Mouse (Mus musculus) heart, adult 2 months (tissue): ENCODE results near the gene Olfr430.

Experiments used
- CTCF ChIP-seq: fragments of 200-600 bp; IDR thresholded peaks from 2 replicates; pipeline ENCODE4 v1.8.1; 2022; ENCODE audit warnings: antibody characterized with exemption, mild to moderate bottlenecking, moderate library complexity
- POLR2A ChIP-seq: fragments of 200-500 bp; IDR thresholded peaks from 2 replicates; pipeline ENCODE4 v1.6.1; 2011; ENCODE audit warnings: mild to moderate bottlenecking, low read depth, low read length, control low read depth; ENCODE audit not compliant: insufficient read depth

GRCm38 (mm10) chr1:174051515-174051914 is 14.9 kb upstream of the Olfr430 start:
- TF ChIP-seq POLR2A (no peak), CTCF (no peak)
